Mouse (Mus musculus) cerebellum, adult 2 months (tissue): ENCODE measurements around the gene Birc5.

Experiments used
- CTCF ChIP-seq: fragments of 200-500 bp; IDR thresholded peaks from 2 replicates; pipeline ENCODE4 v1.5.1; 2011; ENCODE audit warnings: low read depth, mild to moderate bottlenecking, control low read depth, low read length, moderate library complexity, borderline replicate concordance; ENCODE audit not compliant: insufficient read depth
- POLR2A ChIP-seq: fragments of 200-500 bp; IDR thresholded peaks from 2 replicates; pipeline ENCODE4 v1.6.1; 2011; ENCODE audit warnings: low read length, control low read depth, borderline replicate concordance; ENCODE audit not compliant: insufficient read depth

DNA sequence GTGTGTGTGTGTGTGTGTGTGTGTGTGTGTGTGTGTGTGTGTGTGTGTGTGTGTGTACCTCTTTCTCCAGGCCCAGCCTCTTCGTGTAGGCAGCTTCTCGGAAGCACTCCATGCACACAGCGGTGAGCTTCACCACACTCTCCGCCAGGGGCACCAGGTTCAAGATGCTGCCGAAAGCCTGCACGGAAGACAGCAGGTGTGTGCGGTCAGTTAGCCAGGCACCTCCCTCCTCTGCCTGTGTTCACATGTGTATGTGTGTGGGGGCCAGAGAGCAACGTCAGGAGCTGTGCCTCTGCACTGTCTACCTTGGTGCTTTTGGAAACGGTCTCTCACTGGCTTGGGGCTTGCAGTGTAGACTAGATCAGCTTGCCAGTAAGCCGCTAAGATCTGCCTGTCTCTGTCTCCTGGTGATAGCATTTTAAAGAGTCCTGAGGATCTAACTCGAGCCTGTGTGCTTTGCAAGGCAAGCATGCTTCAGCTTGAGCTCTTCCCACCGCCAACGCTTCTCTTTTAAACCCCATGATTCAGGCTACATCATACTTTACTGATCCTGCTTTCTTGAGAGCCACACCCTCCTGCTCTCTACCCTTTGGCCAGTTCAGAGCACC, 32.6 kb upstream of the Birc5 start:
- TF ChIP-seq POLR2A (no peak), CTCF (no peak)
